Mouse (Mus musculus): ENCODE data around the gene Itgav. TPM values are rescaled to one million over a fixed set of nuclear protein-coding genes. Genes with fewer than 3 reads are reported as not detected.
"Not testable (repeated sequence)": the region's sequence is repeated elsewhere in the genome, so short reads cannot be mapped to it uniquely, and the experiment has no call there.

Gene Itgav
- total and polyA plus RNA-seq, 3 experiments, result 14.2 to 38.5 (median 32.9) TPM

DNA sequence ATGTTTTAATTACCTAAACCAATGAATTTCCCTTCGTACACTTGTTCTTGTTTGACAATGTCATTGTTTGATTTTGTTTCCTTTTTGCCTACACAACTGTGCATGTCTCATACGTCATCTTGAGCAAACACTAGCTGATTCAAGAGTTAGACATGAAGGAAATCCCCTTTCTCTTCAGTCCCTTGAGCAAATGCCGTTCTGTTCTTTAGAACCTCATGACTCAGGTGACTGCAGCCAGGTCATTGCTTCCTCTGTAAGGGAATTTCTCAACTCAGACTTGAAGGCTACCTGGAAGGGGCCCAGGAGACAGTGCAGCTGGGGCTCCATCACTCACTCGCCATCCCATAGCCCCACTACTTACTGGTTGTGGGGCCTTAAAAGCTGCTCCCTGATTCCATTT is 23.5 kb upstream of the Itgav start:
- Histone ChIP-seq H3K4me3 (no peak overlapping the region), H3K79me2 (replicated peaks; ENCODE audit: control insufficient read depth, insufficient read depth, low read length) (no peaks in the 10 kb centered on the region), H3K36me3 (ENCODE audit: control insufficient read depth, insufficient read depth, low read length) (no peaks in the 10 kb centered on the region), H3K27me3 (ENCODE audit: control insufficient read depth, insufficient read depth, low read length) (no peaks in the 10 kb centered on the region), H3K27ac (no peak overlapping the region), H3K4me1 (ENCODE audit: control insufficient read depth, insufficient read depth, low read length) (no peaks in the 10 kb centered on the region), H3K9ac (ENCODE audit: low read depth, low read length) (no peak overlapping the region)
- 54% methylated on average over 4 of the region's 4 CpGs for WGBS
- DNase-seq, result no peak
- TF ChIP-seq CTCF (IDR thresholded peaks at IDR 0.05) (no peak), POLR2A (IDR thresholded peaks at IDR 0.05; ENCODE audit: insufficient read depth, low read depth, low read length) (no peak), EP300 (IDR thresholded peaks at IDR 0.05; ENCODE audit: insufficient read depth, low read depth, low read length) (no peak)
- intact Hi-C loops (cut with DNase I), result no loop called here

DNA sequence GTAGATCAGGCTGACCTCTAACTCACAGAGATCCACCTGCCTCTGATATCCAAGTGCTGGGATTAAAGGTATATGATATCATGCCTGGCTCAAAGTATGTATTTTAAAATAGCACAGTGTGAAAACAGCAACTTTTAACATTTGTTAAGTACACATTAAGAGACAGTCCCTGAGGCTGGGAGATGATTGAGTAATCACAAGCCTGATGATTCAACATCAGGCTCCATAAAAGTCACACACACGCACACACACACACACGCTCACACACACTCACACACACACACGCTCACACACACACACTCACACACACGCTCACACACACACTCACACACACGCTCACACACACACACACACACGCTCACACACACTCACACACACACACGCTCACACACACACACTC is 21.8 kb upstream of the Itgav start:
- intact Hi-C loops (cut with DNase I), result loop anchor here (1.0 kb wide), 1 partner anchor 22 kb away; the partner anchor contains the start of gene Itgav
- WGBS, result 97% methylated on average over 7 of the region's 7 CpGs
- Histone ChIP-seq H3K27me3 (ENCODE audit: control insufficient read depth, insufficient read depth, low read length) (no peaks in the 10 kb centered on the region), H3K9ac (ENCODE audit: low read depth, low read length) (no peak overlapping the region), H3K36me3 (ENCODE audit: control insufficient read depth, insufficient read depth, low read length) (no peaks in the 10 kb centered on the region), H3K4me3 (no peak overlapping the region), H3K4me1 (ENCODE audit: control insufficient read depth, insufficient read depth, low read length) (peaks cover 1% of the 10 kb centered on the region), H3K79me2 (replicated peaks; ENCODE audit: control insufficient read depth, insufficient read depth, low read length) (no peaks in the 10 kb centered on the region), H3K27ac (no peak overlapping the region)
- no peak for DNase-seq
- TF ChIP-seq POLR2A (IDR thresholded peaks at IDR 0.05; ENCODE audit: insufficient read depth, low read depth, low read length), result no peak
- TF ChIP-seq EP300 (IDR thresholded peaks at IDR 0.05; ENCODE audit: insufficient read depth, low read depth, low read length), result no peak
- TF ChIP-seq CTCF (IDR thresholded peaks at IDR 0.05), result no peak

DNA sequence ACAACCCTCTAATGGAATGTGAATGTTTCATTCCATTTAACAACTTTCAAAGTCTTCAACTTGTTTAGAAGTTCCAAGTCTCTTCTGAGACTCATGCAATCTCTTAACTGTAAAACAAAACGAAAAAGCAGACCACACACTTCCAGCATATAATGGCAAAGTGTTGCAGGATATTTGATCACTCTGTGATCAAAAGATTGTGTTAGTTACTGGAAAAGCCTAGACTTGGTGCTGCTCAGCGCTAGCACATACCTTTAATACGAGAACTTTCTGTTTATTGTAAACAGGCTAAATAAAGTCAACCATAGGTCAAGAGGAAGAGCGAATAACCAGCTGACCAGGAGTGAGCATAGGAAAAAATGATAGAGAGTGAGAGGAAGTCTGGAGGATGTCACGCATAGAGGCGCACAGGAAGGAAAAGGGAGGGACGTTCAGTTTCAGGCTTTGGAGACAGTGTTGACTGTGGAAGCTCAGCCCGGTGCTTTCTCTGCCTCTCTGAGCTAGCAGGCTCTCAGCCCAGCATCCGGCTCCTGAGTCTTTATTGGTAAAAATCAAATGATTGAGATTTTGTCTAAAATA is 18.5 kb upstream of the Itgav start:
- H3K79me2 ChIP-seq (replicated peaks; ENCODE audit: control insufficient read depth, insufficient read depth, low read length), result no peaks in the 10 kb centered on the region
- 32% methylated on average over 9 of the region's 9 CpGs for whole genome bisulfite sequencing
- intact Hi-C loops (cut with DNase I), result no loop called here
- no peaks in the 10 kb centered on the region for H3K27me3 ChIP-seq (ENCODE audit: control insufficient read depth, insufficient read depth, low read length)
- no peak overlapping the region for H3K4me3 ChIP-seq
- peaks cover 1% of the 10 kb centered on the region for H3K4me1 ChIP-seq (ENCODE audit: control insufficient read depth, insufficient read depth, low read length)
- no peaks in the 10 kb centered on the region for H3K36me3 ChIP-seq (ENCODE audit: control insufficient read depth, insufficient read depth, low read length)
- peak in 1 of 2 experiments; percentile 18 for DNase-seq
- H3K27ac ChIP-seq, result no peak overlapping the region
- TF ChIP-seq POLR2A (IDR thresholded peaks at IDR 0.05; ENCODE audit: insufficient read depth, low read depth, low read length), result no peak
- no peak for TF ChIP-seq EP300 (IDR thresholded peaks at IDR 0.05; ENCODE audit: insufficient read depth, low read depth, low read length)
- TF ChIP-seq CTCF (IDR thresholded peaks at IDR 0.05), result no peak
- H3K9ac ChIP-seq (ENCODE audit: low read depth, low read length), result no peak overlapping the region; the same call in 1 of the 2 replicates

DNA sequence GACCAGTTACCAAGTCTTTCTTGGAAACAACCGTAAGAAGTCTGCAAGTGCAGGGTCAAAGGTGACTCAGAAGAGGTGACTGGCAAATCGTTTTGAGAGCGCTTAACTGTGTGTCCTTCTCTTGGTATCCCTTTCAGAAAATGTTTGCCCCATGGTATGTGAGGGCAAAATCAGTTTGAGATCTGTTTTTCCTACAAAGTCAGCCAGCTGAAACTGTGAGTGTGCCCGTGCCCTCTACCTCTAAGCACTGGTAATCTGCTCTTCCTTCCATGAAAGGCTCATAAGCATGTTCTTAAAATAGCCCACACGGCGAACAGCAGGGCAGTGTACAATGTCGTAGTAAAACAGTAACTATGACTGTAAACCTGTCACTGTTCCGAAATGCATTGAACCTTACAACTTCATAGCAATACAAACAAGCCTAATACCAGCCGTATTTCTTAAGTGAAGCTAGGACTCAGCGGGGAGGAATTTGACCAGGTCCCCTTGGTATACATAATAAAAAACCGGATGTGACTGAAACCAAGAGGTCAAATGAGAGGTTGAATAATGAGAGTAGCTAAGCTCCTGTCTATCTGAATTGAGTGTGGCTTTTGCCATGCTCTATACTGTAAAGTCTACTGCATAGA is 14.2 kb upstream of the Itgav start:
- H3K79me2 ChIP-seq (replicated peaks; ENCODE audit: control insufficient read depth, insufficient read depth, low read length), result no peaks in the 10 kb centered on the region
- H3K27me3 ChIP-seq (ENCODE audit: control insufficient read depth, insufficient read depth, low read length), result no peaks in the 10 kb centered on the region
- no peaks in the 10 kb centered on the region for H3K36me3 ChIP-seq (ENCODE audit: control insufficient read depth, insufficient read depth, low read length)
- H3K4me1 ChIP-seq (ENCODE audit: control insufficient read depth, insufficient read depth, low read length), result peaks cover 3% of the 10 kb centered on the region
- 60% methylated on average over 11 of the region's 11 CpGs for WGBS
- no peak overlapping the region for H3K27ac ChIP-seq
- TF ChIP-seq CTCF (IDR thresholded peaks at IDR 0.05) (no peak), EP300 (IDR thresholded peaks at IDR 0.05; ENCODE audit: insufficient read depth, low read depth, low read length) (no peak), POLR2A (IDR thresholded peaks at IDR 0.05; ENCODE audit: insufficient read depth, low read depth, low read length) (no peak)
- H3K9ac ChIP-seq (ENCODE audit: low read depth, low read length), result no peak overlapping the region
- intact Hi-C loops (cut with DNase I), result loop anchor here (2.0 kb wide), 1 partner anchor 15 kb away; the partner anchor contains the start of gene Itgav
- H3K4me3 ChIP-seq, result no peak overlapping the region
- DNase-seq, result no peak

DNA sequence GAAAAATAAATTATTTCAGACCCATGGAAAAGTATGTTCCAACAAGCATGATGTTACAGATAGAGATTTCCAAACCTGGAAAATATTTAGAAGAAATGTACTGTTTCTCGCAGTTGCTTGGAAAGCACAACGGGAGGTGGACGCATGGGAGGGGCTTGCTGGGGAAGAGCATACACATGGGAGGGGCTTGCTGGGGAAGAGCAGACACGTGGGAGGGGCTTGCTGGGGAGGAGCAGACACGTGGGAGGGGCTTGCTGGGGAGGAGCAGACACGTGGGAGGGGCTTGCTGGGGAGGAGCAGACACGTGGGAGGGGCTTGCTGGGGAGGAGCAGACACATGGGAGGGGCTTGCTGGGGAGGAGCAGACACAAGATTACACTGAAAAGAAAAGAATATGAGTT is 10.9 kb upstream of the Itgav start:
- 62% methylated on average over 7 of the region's 7 CpGs for WGBS
- H3K27me3 ChIP-seq (ENCODE audit: control insufficient read depth, insufficient read depth, low read length); H3K9ac ChIP-seq (ENCODE audit: low read depth, low read length); H3K79me2 ChIP-seq (replicated peaks; ENCODE audit: control insufficient read depth, insufficient read depth, low read length); H3K4me3 ChIP-seq; H3K27ac ChIP-seq; H3K4me1 ChIP-seq (ENCODE audit: control insufficient read depth, insufficient read depth, low read length); DNase-seq; H3K36me3 ChIP-seq (ENCODE audit: control insufficient read depth, insufficient read depth, low read length); intact Hi-C loops (cut with DNase I): not testable (repeated sequence)

DNA sequence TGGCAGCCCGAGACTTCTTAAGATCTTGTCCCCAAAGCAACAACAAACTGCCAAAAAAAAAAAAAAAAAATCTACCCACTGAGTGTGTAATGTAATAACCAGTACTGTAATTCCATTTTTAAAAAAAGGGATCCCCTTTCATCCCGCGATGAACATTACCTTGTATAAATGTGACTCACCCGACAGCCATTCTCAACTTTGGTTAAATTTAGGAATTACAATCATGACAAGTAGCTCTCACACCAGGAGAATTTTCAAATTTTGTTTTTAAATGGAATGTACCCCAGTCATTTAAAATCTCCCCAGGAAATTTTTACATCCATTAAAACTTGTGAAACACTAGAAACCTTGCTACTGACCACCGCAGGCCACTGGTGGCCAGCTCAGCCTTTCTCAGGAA is 10.3 kb upstream of the Itgav start:
- DNase-seq, result no peak
- H3K4me1 ChIP-seq (ENCODE audit: control insufficient read depth, insufficient read depth, low read length), result peaks cover 2% of the 10 kb centered on the region; the same call in 1 of the 2 replicates
- H3K27me3 ChIP-seq (ENCODE audit: control insufficient read depth, insufficient read depth, low read length), result no peaks in the 10 kb centered on the region
- 85% methylated on average over 5 of the region's 5 CpGs for WGBS
- no peak overlapping the region for H3K27ac ChIP-seq
- TF ChIP-seq POLR2A (IDR thresholded peaks at IDR 0.05; ENCODE audit: insufficient read depth, low read depth, low read length) (no peak), CTCF (IDR thresholded peaks at IDR 0.05) (no peak), EP300 (IDR thresholded peaks at IDR 0.05; ENCODE audit: insufficient read depth, low read depth, low read length) (no peak)
- no peaks in the 10 kb centered on the region for H3K79me2 ChIP-seq (replicated peaks; ENCODE audit: control insufficient read depth, insufficient read depth, low read length)
- H3K4me3 ChIP-seq, result no peak overlapping the region
- no peak overlapping the region for H3K9ac ChIP-seq (ENCODE audit: low read depth, low read length)
- intact Hi-C loops (cut with DNase I), result loop anchor here (1.0 kb wide), 1 partner anchor 11 kb away; no protein-coding TSS in a partner anchor
- no peaks in the 10 kb centered on the region for H3K36me3 ChIP-seq (ENCODE audit: control insufficient read depth, insufficient read depth, low read length)

All from heart, adult 2 months (tissue).